Comparison of ENCODE assay signal across 32 mouse cellular contexts in genomic region chr4:137332051-137332450, GRCm38 (mm10). TPM values are rescaled to one million over a fixed set of nuclear protein-coding genes. Genes with fewer than 3 reads are reported as not detected.
A peak's percentile ranks its signal among the peaks of the same experiment; 100 is the strongest.
DNase-seq lines count a peak whose midpoint lies in the region; ATAC-seq and TF ChIP-seq lines count a peak whose summit lies in the region.
"Had no signal": no experiment of that assay in that cellular context is flagged by ENCODE, and none has a peak within 500 bp of the region (broad histone marks: within the 10 kb centered on the region; RNA-seq: fewer than 3 reads in every experiment).

No protein-coding gene starts in this region.

- peak; percentile 26 for DNase-seq in kidney, adult 11 months
- peak; percentile 48 to 65 for DNase-seq in kidney, adult 8-10 months
- no peak for DNase-seq in kidney, postnatal 10 days
- peak; percentile 33 for DNase-seq in kidney, postnatal 14 days
- DNase-seq in forebrain, postnatal 0 days = no peak
- no peak for DNase-seq in ovary, postnatal 10 days (ENCODE audit: low spot score)
- DNase-seq: adrenal gland, adult 2 months; adrenal gland, postnatal 14 days; B cell, adult 2 months; cerebellum, adult 11 months; cerebellum, adult 2 months; cerebellum, adult 9-11 months; cerebellum, postnatal 25 days; embryo, embryonic 11 days; gastrocnemius, postnatal 10 days; gastrocnemius, postnatal 36 days; heart, postnatal 10 days; heart, postnatal 36 days had no signal

- no peak for ATAC-seq in kidney, embryonic 15.5 days (replicated peaks; ENCODE audit: low FRiP score)
- ATAC-seq in forebrain, postnatal 0 days = no peak
- ATAC-seq: forebrain, embryonic 15.5 days; hindbrain, embryonic 16.5 days had no signal

- no peak overlapping the region for H3K27ac ChIP-seq in kidney, embryonic 15.5 days
- H3K27ac ChIP-seq in forebrain, postnatal 0 days (ENCODE audit: low read depth, low read length) = no peak overlapping the region
- H3K27ac ChIP-seq: embryonic facial prominence, embryonic 10.5 days; embryonic facial prominence, embryonic 13.5 days; forebrain, embryonic 12.5 days; forebrain, embryonic 15.5 days; heart, embryonic 15.5 days; hindbrain, embryonic 10.5 days; hindbrain, embryonic 13.5 days had no signal

- TF ChIP-seq CTCF in forebrain, postnatal 0 days (IDR thresholded peaks at IDR 0.05; ENCODE audit: low read depth) = no peak

- H3K4me2 ChIP-seq in kidney, embryonic 15.5 days = no peak overlapping the region
- H3K4me2 ChIP-seq in forebrain, postnatal 0 days (ENCODE audit: low read depth) = no peak overlapping the region
- H3K4me2 ChIP-seq: embryonic facial prominence, embryonic 13.5 days; forebrain, embryonic 12.5 days; forebrain, embryonic 15.5 days; heart, embryonic 12.5 days; heart, embryonic 15.5 days; hindbrain, embryonic 13.5 days had no signal

- H3K4me1 ChIP-seq in kidney, embryonic 15.5 days = peaks cover 4% of the 10 kb centered on the region; the same call in 1 of the 2 replicates
- H3K4me1 ChIP-seq in forebrain, postnatal 0 days (ENCODE audit: insufficient read depth) = no peaks in the 10 kb centered on the region
- H3K4me1 ChIP-seq: embryonic facial prominence, embryonic 10.5 days; embryonic facial prominence, embryonic 13.5 days; forebrain, embryonic 12.5 days; forebrain, embryonic 15.5 days; hindbrain, embryonic 10.5 days; hindbrain, embryonic 13.5 days had no signal

- no peak overlapping the region for H3K4me3 ChIP-seq in kidney, embryonic 15.5 days (replicated peaks)
- no peak overlapping the region for H3K4me3 ChIP-seq in forebrain, postnatal 0 days (ENCODE audit: low read depth, low read length)
- H3K4me3 ChIP-seq: embryonic facial prominence, embryonic 10.5 days; embryonic facial prominence, embryonic 13.5 days; erythroblast, embryonic 14.5 days; forebrain, embryonic 12.5 days; forebrain, embryonic 15.5 days; heart, embryonic 12.5 days; heart, embryonic 15.5 days; hindbrain, embryonic 10.5 days; hindbrain, embryonic 13.5 days had no signal

- H3K36me3 ChIP-seq in kidney, embryonic 15.5 days = peaks cover 79% of the 10 kb centered on the region
- H3K36me3 ChIP-seq in forebrain, postnatal 0 days (ENCODE audit: insufficient read depth) = peaks cover 38% of the 10 kb centered on the region

- H3K9me3 ChIP-seq in kidney, embryonic 15.5 days (replicated peaks) = no peaks in the 10 kb centered on the region
- no peaks in the 10 kb centered on the region for H3K9me3 ChIP-seq in forebrain, postnatal 0 days (ENCODE audit: low read length)
- H3K9me3 ChIP-seq: embryonic facial prominence, embryonic 10.5 days; embryonic facial prominence, embryonic 13.5 days; forebrain, embryonic 12.5 days; forebrain, embryonic 15.5 days; heart, embryonic 12.5 days; heart, embryonic 15.5 days; hindbrain, embryonic 10.5 days; hindbrain, embryonic 13.5 days had no signal

- no peak overlapping the region for H3K9ac ChIP-seq in kidney, embryonic 15.5 days
- no peak overlapping the region for H3K9ac ChIP-seq in forebrain, postnatal 0 days
- H3K9ac ChIP-seq: embryonic facial prominence, embryonic 13.5 days; forebrain, embryonic 12.5 days; forebrain, embryonic 15.5 days; heart, embryonic 12.5 days; heart, embryonic 15.5 days; hindbrain, embryonic 13.5 days had no signal

- no peaks in the 10 kb centered on the region for H3K27me3 ChIP-seq in kidney, embryonic 15.5 days
- no peaks in the 10 kb centered on the region for H3K27me3 ChIP-seq in forebrain, postnatal 0 days (ENCODE audit: insufficient read depth, low read length)
- H3K27me3 ChIP-seq: CH12.LX; embryonic facial prominence, embryonic 13.5 days; forebrain, embryonic 12.5 days; forebrain, embryonic 15.5 days; heart, embryonic 12.5 days; heart, embryonic 15.5 days; hindbrain, embryonic 13.5 days had no signal

RNA-seq across cellular contexts. Expression of gene Cdc42, which starts 25.5 kb away (rescaled TPM):
- 678 and 694 TPM in 2 replicates for polyA plus RNA-seq in kidney, embryonic 15.5 days (2015; fragmentation: Nextera tagmentation; extraction: Ambion mirVana)
- total RNA-seq in forebrain, postnatal 0 days (2014; rRNA removed) = 699 and 735 TPM in 2 replicates
- 1,221 and 1,252 TPM in 2 replicates for polyA plus RNA-seq in forebrain, postnatal 0 days (2015; fragmentation: Nextera tagmentation; extraction: Ambion mirVana)

RNA-seq across cellular contexts. Expression of gene Wnt4, which starts 54.8 kb away (rescaled TPM):
- polyA plus RNA-seq in kidney, embryonic 15.5 days (2015; fragmentation: Nextera tagmentation; extraction: Ambion mirVana) = 10.6 and 10.9 TPM in 2 replicates
- total RNA-seq in forebrain, postnatal 0 days (2014; rRNA removed) = 4.5 and 6.1 TPM in 2 replicates
- polyA plus RNA-seq in forebrain, postnatal 0 days (2015; fragmentation: Nextera tagmentation; extraction: Ambion mirVana) = 3.1 and 4.6 TPM in 2 replicates
- total RNA-seq: CH12.LX; granulocyte monocyte progenitor cell, adult 5-6 weeks; MEL had no signal

Comparison
In these comparisons a context has a peak if more than half of its experiments do, and no peak if none do; other contexts are left out.
1. DNase-seq: peak in kidney, adult 11 months (single experiment), kidney, adult 8-10 months (2 of 2) and kidney, postnatal 14 days (single experiment); none in kidney, postnatal 10 days (single experiment), forebrain, postnatal 0 days (single experiment) and ovary, postnatal 10 days (single experiment).